Mouse (Mus musculus) small intestine, adult 2 months (tissue): Measurements from ENCODE around the gene Rnf222.

Experiments used
- CTCF ChIP-seq: fragments of 200-500 bp; IDR thresholded peaks from 2 replicates; pipeline ENCODE4 v1.5.1; 2012; ENCODE audit warnings: low read depth, mild to moderate bottlenecking, control low read depth, inconsistent platforms, low read length, moderate library complexity, mixed read lengths; ENCODE audit not compliant: insufficient replicate concordance, insufficient read length; ENCODE audit errors: extremely low read depth
- POLR2A ChIP-seq: fragments of 200-500 bp; IDR thresholded peaks from 2 replicates; pipeline ENCODE4 v1.6.1; 2012; ENCODE audit warnings: low read depth, mild to moderate bottlenecking, control low read depth, inconsistent platforms, low read length, moderate library complexity

DNA sequence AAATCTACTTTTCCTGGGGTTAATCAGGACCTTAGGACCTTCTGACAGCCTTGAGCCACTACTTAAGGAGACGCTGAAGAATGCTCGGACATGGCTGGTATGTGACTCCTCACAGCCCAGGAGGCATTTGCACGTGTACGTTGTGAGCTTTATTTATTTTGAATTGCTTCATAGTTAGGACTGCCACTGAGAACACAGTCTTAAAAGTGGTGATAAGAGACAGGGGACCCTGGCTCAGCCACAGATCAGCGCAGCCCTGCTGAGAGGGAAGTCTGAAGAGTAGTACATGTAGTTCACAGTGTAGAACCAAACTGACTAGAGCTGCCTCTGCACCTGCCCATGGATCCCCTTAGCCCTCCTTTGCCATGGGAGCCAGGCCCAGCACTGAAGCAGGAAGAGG is 3.5 kb downstream of the Rnf222 start:
- TF ChIP-seq CTCF (no peak), POLR2A (no peak)
